Mouse (Mus musculus): Measurements from ENCODE around the gene Gltp. TPM values are rescaled to one million over a fixed set of nuclear protein-coding genes. Genes with fewer than 3 reads are reported as not detected.
A peak's percentile ranks its signal among the peaks of the same experiment; 100 is the strongest.

The Gltp gene
- total RNA-seq (2017): 46.4 to 52.1 TPM (median 46.5 TPM) in 3 replicates

DNA sequence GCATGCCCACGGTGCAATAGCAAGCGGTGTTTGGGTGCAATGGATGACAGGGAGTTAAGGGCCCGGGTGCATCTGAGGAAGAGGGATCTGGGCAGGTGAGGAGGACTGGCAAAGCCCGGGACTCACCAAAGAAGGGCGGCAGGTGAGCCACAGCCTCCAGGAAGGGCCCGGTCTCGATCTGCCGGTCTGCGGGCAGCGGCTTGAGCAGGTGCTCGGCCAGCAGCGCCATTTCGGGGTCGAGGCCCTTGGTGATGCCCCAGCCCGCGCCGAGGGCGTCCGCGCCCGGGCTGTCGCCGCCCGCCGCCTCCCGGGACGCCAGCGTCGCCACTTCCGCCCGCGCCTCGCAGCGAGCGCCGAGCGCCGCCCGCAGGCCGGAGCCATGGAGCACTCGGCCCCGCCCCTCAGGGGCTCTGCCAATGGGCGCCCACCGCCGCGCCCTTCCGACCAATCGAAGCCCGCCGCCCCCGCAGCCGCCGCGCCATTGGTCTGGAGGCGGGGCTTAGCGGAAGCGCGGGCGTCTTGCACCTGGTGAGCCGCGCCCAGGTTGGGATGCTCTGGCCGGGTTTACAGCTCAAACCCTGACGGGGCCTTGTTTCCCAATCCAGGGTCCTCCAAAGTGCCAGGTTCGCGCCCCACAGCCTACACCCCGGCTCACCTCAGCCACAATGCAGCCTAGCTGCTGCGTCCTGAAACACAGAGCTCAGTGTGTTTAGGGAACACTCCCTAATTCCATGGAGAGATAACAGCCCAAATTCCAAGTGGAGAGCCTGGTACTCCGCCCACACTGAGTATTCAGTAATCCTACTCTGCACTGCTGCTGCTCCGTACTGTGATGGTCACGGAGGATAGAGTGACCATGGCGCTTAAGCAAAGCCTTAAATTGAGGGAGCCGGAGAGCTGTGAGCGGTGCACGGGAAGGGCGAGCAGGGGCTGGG lies at the start of gene Gltp:
Gltp (minus strand) TSS at position 352 of the 935 bp plus-strand sequence.
- peak; percentile 79 for ATAC-seq (replicated peaks; ENCODE audit: insufficient number of reproducible peaks, low FRiP score, low TSS enrichment, poor library complexity, severe bottlenecking)

DNA sequence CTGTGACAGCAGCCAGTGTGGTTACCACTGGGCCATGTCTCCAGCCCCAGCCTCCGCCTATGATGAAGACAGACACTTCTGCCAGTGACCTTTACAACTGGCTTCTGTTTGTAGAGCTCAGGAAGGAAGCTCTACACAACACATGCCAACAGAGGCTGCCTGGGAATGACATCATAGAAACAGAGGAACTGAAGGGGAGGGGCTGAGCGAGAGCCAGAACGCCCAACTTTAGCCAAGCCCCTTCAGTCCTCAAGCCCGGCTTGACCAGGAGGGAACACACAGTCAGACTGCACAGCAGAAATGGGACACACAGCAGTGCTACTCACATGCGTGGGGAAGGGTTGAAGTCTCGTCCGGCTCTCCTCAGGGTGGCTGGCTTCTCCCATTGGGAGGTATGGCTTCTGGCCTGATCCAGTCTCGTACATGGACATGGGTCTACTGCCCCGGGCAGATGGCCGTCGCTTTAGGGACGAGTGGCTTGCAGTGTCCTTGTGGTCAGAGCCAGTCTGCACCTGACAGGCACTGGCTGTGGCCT lies 48.0 kb upstream of the Gltp start:
- ATAC-seq (replicated peaks; ENCODE audit: insufficient number of reproducible peaks, low FRiP score, low TSS enrichment, poor library complexity, severe bottlenecking): peak; percentile 58

DNA sequence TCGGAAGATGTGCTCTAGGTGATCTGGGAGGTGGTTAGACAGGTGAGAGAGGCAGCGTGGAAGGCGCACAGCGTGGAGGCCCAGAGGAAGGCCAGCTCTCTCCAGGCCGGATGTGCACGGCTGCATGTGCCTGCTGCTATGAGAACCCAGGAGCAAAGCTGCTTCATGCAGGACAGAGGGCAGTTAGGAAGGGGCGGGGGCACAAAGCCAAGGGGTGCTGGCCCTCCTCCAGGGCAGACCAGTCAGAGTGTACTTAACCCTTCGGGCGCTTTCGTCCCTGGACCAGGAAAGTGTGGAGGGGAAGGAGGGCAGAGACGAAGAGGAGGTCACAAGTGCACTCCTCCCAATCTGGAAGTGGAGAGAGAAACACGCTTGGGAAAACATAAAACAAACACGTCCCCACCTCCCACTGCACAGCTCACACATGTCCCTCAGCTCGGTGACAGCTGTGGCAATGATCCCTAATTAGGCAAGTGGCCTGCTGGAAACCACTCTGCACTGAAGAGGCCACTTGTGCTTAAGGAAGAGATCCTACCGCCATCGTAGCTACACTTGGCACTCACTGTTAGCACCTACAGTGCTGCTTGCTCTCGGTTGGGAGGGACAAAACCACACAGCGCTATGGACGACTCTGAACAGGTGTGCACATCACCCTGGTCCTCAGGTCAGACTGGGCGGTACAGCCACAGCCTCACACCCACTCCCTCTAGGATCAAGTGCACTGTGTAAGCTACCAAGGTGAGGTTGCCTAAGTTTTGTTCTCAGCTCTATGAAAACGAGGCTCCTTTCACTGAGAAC lies 46.5 kb upstream of the Gltp start:
- no peak for ATAC-seq (replicated peaks; ENCODE audit: insufficient number of reproducible peaks, low FRiP score, low TSS enrichment, poor library complexity, severe bottlenecking)

DNA sequence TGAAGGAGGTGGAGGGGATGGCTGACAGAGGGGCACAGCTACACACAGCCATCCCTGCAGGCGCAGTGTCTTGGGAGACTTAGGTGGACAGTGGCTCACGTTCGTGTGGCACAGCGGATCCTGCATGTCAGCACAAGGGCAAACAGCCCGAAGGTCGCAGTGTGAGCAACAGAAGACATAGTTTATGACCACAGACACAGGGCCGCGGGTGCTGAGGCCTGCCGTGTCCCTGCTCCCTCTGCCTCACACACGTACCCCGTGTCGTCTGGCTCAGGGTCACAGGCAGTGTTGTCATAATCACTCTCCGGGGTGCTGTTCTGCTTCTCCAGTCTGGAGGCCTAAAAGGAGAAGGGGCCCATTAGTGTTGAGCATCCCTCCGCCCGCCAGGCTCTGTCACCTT lies 42.8 kb upstream of the Gltp start:
- ATAC-seq (replicated peaks; ENCODE audit: insufficient number of reproducible peaks, low FRiP score, low TSS enrichment, poor library complexity, severe bottlenecking): no peak

DNA sequence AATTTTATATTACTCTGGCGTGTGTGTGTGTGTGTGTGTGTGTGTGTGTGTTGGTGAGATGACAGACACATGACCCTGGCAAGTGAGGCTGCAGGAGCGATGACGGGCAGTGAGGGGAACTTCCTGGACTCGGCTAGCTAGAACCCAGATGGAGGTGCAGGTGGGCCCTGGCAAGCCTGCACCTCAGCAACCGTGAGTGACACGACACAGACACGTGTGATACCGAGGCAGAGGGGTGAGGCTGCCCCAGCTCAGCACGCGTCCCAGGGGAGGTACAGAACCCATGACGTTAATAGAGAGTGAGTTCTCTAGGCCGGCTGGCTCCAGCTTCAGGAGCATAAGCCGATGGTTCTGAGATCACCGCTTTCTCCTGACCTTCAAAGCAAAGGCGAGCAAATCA lies 41.2 kb upstream of the Gltp start:
- no peak for ATAC-seq (replicated peaks; ENCODE audit: insufficient number of reproducible peaks, low FRiP score, low TSS enrichment, poor library complexity, severe bottlenecking)

DNA sequence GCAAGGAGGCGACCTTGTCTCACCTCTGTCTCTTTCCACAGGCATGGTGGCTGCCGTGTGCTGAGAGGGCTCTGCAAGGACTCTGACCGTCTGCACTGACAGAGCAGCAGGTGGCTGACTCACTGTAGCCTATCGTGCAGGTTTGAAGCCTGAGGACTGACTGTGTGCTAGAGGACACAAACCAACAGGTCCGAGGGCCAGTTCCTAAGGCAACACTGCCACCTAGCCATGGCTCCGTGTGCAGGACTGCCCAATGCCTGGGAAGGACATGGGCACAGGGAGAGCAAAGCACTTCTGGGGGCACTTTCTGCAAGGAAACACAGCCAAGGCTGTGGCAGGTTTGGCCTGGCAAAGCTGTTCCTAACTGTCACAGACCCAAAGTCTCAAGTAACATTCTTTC lies 40.7 kb upstream of the Gltp start:
- no peak for ATAC-seq (replicated peaks; ENCODE audit: insufficient number of reproducible peaks, low FRiP score, low TSS enrichment, poor library complexity, severe bottlenecking)

DNA sequence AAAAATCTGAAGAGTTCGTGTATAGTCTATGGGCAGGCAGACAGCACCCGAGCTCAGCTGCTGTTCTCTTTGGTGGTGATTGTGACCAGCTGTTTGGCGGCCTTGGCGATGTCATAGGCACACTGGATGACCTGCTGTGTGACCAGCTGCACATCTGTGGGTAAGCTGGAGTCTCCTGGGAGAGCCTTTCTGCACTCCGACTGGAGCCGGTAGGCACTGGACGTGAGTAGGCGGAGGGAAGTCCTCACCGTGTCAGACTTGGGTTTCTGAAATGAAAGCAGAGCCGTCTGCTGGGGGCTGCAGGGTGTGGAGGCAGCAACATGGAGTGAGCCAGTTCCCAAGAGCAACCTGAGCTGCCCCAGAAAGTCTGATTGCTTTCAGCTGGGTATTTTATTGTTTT lies 39.3 kb upstream of the Gltp start:
- ATAC-seq (replicated peaks; ENCODE audit: insufficient number of reproducible peaks, low FRiP score, low TSS enrichment, poor library complexity, severe bottlenecking): no peak

DNA sequence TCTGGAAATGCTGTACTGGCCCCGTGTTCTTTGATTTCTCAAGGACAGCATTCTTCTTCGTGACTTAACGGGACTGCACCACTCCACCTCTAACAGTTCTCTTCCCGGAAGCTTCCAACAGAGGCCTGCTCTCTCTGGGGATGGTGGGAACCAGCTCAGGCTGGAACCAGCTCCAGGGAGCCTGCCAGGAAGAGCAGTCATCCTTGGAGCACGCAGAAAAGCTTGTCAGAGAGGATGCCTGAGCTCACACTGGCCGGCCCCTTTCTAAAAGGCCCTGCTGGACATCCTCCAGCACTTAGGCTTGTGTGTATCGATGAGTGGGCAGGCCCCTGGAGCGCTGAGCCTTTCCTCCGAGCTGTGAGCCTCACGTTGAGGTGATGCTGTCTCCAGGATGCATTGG lies 37.4 kb upstream of the Gltp start:
- ATAC-seq (replicated peaks; ENCODE audit: insufficient number of reproducible peaks, low FRiP score, low TSS enrichment, poor library complexity, severe bottlenecking): no peak

DNA sequence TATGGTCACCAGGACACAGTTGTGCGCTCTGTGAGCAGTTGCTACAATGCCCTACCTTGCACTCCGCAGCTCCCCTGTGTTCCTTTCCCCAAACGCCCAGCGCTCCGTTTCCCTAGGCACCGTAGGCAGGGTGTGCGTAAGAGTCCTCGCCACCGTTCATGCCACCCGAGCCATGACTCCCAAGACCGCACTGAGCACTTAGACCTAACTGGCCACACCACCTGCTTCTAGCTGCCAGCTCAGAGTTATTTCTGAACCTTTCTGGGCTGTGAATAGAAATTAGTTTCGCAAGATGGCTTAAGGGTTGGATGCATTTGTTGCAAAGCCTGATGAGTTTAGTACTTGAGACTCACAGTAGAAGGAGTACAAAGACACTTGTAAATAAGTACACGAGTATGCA lies 32.1 kb upstream of the Gltp start:
- no peak for ATAC-seq (replicated peaks; ENCODE audit: insufficient number of reproducible peaks, low FRiP score, low TSS enrichment, poor library complexity, severe bottlenecking)

DNA sequence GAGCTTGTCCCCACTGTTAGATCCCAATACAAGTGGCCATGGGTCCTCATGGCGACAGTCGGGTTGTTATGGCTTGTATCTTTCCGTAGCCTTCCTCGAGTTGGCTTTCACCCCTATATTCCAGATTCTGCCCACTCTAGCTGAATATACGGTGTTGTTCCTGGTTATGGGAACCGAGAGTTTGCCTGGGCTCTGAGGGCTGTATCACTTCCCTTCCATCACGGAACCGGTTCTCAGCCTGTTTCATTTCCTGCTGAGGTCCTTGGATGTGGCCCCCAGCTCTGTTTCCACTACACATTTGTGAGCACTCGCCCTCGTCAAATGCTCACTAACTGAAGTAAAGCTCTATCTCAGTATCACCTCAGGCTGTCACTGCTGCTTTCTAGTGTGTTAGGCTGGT lies 31.2 kb upstream of the Gltp start:
- ATAC-seq (replicated peaks; ENCODE audit: insufficient number of reproducible peaks, low FRiP score, low TSS enrichment, poor library complexity, severe bottlenecking): 0 out of 2 replicates have a peak, but pooled peaks have one; percentile 3

DNA sequence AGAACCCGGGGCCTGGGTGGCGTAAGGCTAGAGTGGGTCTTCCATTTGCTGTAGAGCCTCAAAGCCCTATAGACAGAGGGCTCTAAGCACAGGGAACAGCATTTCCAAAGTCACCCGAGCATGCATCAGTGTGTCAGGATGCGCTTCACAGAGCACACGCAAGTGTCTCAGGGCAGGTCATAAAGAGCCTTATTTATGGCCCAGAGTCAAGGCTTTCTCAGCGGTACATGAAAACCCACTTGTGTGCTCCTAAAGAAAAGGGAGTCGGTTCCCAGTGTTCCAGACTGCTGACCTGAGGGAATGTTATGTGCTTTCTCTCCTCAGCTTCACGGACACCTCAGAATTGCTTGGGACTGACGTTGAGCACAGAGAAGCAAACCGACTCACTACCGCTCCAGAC lies 30.0 kb upstream of the Gltp start:
- ATAC-seq (replicated peaks; ENCODE audit: insufficient number of reproducible peaks, low FRiP score, low TSS enrichment, poor library complexity, severe bottlenecking): no peak

DNA sequence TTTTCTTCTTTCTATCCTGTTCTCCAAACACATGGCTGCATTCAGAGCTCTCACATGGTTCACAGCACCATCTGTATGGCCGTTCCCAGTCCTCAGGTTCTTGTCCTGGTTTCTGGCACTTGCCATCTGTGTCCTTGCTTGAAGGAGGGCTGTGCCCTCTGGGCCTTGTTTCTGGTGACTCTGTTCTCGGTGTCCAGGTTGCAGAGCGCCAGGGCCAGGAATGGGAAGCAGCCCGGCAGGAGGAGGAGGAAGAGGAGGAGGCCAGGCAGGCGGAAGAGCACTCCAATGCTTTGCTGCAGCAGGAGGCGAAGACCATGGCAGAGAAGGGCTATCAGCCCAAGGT lies 29.1 kb upstream of the Gltp start:
- ATAC-seq (replicated peaks; ENCODE audit: insufficient number of reproducible peaks, low FRiP score, low TSS enrichment, poor library complexity, severe bottlenecking): no peak

DNA sequence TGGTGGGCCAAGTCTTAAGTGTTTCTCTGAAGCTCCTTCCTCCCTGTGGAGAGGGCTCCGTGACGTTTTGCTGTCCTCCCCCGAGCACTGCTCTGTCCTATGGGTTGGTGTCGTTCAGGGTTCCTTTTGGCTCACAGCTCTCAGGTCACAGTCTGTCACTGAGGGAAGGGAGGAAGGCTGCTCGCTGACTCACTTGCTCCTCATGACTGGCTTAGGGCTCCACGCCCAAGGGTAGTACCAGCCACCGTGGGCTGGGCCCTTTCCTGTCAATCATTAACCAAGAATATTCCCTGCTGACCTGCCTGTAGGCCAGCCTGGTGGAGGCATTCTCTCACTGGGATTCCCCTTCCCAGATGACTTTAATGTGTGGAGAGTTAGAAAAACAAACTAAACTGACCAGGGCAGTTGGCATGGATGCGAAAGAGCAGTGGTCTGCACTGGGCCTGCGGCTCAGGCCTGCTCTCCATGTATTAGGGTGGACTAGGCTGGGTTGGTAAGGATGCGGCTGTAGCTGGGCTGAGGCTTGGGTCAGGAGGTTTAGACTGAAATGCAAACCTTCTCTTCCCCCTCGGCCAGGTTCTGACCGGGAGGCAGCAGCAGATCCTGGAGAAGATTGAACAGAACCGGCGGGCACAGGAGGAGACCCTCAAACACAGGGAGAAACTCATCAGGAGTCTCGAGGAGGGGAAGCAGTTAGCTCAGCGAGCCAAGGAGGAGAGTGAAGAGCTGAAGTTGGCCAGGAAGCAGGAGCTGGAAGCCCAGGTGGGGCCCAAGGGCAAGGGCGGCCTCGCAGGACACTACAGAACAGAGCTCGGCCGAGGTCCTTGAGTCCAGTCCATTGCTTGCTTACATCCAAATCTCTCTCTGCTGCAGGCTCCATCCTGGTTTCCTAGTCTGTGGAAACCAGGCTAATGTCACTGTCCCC lies 28.5 kb upstream of the Gltp start:
- no peak for ATAC-seq (replicated peaks; ENCODE audit: insufficient number of reproducible peaks, low FRiP score, low TSS enrichment, poor library complexity, severe bottlenecking)

DNA sequence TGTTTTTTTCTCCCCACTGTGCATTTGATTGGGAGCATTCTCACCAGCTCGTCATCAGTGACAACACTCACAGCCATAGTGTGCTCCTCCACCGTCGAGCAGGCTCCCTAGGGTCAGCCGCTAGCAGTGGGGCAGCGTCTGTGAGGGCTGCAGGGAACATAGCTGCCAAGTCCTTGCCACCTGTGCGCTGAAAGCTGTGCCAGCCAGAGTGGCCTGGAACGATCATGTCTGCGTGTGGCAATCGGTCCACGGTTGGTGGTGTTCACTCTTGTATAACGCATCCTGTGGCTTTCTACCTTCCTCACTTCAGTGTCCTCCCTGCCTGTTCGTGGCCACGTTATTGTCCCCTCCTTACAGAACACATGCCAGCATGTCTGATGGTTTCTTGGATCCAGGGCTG lies 27.7 kb upstream of the Gltp start:
- no peak for ATAC-seq (replicated peaks; ENCODE audit: insufficient number of reproducible peaks, low FRiP score, low TSS enrichment, poor library complexity, severe bottlenecking)

DNA sequence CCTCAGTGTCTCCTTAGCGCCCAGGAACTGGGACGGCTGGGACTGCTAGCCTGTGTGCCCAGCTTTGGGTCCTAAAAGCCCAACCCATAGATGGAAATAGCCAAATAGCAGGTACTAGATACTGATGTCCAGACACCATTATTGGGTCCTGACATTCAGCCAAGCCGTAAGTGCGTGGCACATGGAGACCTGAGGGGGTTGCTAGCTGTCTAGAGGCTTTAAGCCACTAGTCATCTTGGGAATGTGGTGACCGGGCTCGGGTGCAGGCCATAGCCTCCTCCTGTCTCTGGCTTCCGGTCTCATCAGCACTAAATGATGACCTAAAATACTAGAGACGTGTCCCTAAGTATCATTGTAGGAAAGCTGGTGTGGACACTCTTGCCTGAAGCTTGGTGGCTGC lies 27.2 kb upstream of the Gltp start:
- no peak for ATAC-seq (replicated peaks; ENCODE audit: insufficient number of reproducible peaks, low FRiP score, low TSS enrichment, poor library complexity, severe bottlenecking)

DNA sequence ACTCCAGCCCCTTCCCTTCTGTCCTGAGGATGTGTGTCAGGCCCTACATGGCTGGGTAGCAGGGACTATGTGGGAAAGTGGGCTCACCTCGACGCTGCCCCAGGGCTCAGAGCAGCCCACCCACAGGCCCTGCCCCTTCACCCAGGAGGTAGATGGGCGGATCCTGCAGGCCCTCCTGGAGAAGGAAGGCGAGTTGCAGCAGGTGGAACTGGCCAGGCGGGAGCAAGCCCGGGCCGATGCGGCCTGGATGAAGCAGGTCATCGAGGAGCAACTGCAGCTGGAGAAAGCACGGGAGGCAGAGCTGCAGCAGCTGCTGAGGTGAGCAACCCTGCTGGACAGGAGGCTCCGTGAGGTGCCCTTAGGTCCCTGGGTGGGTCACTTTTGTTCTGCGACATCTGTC lies 26.5 kb upstream of the Gltp start:
- no peak for ATAC-seq (replicated peaks; ENCODE audit: insufficient number of reproducible peaks, low FRiP score, low TSS enrichment, poor library complexity, severe bottlenecking)

DNA sequence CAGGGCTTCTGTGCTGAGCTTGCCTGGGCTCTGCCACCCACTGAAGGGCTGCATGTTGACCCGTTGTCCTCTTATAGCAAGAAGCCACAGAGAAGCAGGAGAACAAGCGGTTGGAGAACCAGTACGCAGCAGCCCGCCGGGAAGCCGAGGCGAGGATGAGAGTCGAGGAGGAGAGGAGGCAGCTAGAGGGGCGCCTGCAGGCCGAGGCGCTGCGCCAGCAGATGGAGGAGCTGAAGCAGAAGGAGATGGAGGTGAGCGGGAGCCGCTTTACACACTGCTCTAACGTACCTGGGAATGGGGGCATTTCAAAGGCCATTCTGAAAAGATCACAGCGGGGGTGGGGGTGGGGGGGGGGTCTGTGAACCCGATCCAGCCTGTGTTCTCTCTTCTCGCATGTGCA lies 23.8 kb upstream of the Gltp start:
- no peak for ATAC-seq (replicated peaks; ENCODE audit: insufficient number of reproducible peaks, low FRiP score, low TSS enrichment, poor library complexity, severe bottlenecking)

DNA sequence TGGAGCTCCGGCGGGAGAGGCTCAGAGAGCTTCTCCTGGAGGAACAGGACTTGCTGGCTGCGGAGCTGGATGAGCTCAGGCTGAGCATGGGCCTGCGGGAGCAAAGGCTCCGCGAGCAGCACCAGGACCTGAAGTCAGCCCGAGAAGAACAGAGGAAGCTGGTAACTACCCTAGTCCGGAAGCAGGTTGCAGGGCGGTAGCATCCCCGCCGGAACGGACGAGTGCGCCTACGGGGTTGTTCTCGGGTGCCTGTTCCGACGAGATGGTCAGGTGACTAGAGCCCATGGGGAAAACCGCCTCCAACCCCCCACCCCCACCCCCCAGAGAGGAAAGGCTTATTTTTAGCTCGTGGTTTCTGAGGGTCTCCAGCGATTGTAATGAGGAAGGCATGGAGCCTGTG lies 18.6 kb upstream of the Gltp start:
- ATAC-seq (replicated peaks; ENCODE audit: insufficient number of reproducible peaks, low FRiP score, low TSS enrichment, poor library complexity, severe bottlenecking): no peak

DNA sequence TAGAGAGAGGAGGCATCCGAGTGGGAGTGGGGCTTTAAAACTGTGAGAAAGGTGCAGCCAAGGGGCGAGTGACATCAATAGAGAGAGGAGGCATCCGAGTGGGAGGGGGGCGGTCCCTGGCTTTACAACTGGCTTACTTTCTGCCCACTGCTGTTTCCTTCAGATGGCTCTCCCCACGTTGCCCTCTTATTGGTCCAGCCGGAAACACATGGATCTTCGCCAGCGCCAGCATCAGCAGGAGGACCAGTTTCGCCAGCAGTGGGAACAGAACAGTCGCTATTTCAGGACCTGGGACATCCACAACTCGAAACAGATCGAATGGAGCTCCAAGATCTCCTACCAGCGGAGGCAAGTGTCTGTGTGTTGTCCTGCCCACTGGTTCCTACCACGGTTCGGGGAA lies 17.7 kb upstream of the Gltp start:
- ATAC-seq (replicated peaks; ENCODE audit: insufficient number of reproducible peaks, low FRiP score, low TSS enrichment, poor library complexity, severe bottlenecking): no peak
